Mouse (Mus musculus) MEL (cell line): ENCODE data around the gene Arhgef39.

Experiments used
- CHD2 ChIP-seq: IDR thresholded peaks from 2 replicates; pipeline ENCODE4 v1.6.1; 2011; ENCODE audit warnings: low read length, improper control_type of control experiment
- CTCF ChIP-seq, 3 experiments: IDR thresholded peaks in 2 of 3; conservative IDR thresholded peaks in 1 of 3; 2 replicates each; pipeline ENCODE4 v1.5.1; 2011 to 2012; ENCODE audit warnings: low read length in 3 of 3, low read depth in 2 of 3, mild to moderate bottlenecking in 2 of 3, improper control_type of control experiment in 1 of 3, inconsistent platforms in 1 of 3, mixed read lengths in 1 of 3, moderate library complexity in 1 of 3; ENCODE audit not compliant: control insufficient read depth in 1 of 3, insufficient read depth in 1 of 3, poor library complexity in 1 of 3, severe bottlenecking in 1 of 3
- EP300 ChIP-seq, 2 experiments: IDR thresholded peaks; 2 replicates each; pipeline ENCODE4 v1.6.1; 2011; ENCODE audit warnings: improper control_type of control experiment in 2 of 2, low read length in 2 of 2, low read depth in 1 of 2, mild to moderate bottlenecking in 1 of 2
- GATA1 ChIP-seq: IDR thresholded peaks from 2 replicates; pipeline ENCODE4 v1.6.1; 2011; ENCODE audit warnings: low read depth, low read length, improper control_type of control experiment
- KAT2A ChIP-seq: conservative IDR thresholded peaks from 2 replicates; pipeline ENCODE4 v1.6.1; 2012; ENCODE audit warnings: low read depth, low read length, improper control_type of control experiment, inconsistent platforms
- MXI1 ChIP-seq: IDR thresholded peaks from 2 replicates; pipeline ENCODE4 v1.6.1; 2011; ENCODE audit warnings: mild to moderate bottlenecking, low read depth, low read length, improper control_type of control experiment
- POLR2A ChIP-seq, 2 experiments: IDR thresholded peaks; 2 replicates each; pipeline ENCODE4 v1.6.1; 2011 to 2012; ENCODE audit warnings: low read length in 2 of 2, mild to moderate bottlenecking in 2 of 2, control low read depth in 1 of 2, improper control_type of control experiment in 1 of 2, low read depth in 1 of 2, moderate library complexity in 1 of 2; ENCODE audit not compliant: control insufficient read depth in 1 of 2, insufficient read depth in 1 of 2, poor library complexity in 1 of 2
- ZMIZ1 ChIP-seq: IDR thresholded peaks from 2 replicates; pipeline ENCODE4 v1.6.1; 2012; ENCODE audit warnings: low read depth, mild to moderate bottlenecking, inconsistent platforms, low read length, improper control_type of control experiment, moderate library complexity

GRCm38 (mm10) chr4:43499407-43500333 lies at the start of gene Arhgef39:
- TF ChIP-seq POLR2A (IDR thresholded peaks at IDR 0.05; ENCODE audit: control insufficient read depth in 1 of 2, insufficient read depth in 1 of 2, low read depth in 1 of 2, low read length in 2 of 2, poor library complexity in 1 of 2) (peak; percentile 52 to 79; a peak in 3 of 4 replicates), GATA1 (no peak), ZMIZ1 (peak; percentile 85), CHD2 (no peak), CTCF (IDR thresholded peaks at IDR 0.05 in 2 of 3, conservative IDR thresholded peaks at IDR 0.05 in 1 of 3; ENCODE audit: control insufficient read depth in 1 of 3, insufficient read depth in 1 of 3, low read depth in 2 of 3, low read length in 3 of 3, poor library complexity in 1 of 3, severe bottlenecking in 1 of 3) (no peak), EP300 (IDR thresholded peaks at IDR 0.05; ENCODE audit: low read depth in 1 of 2, low read length in 2 of 2) (no peak), KAT2A (no peak), MXI1 (peak; percentile 78)
